Mouse (Mus musculus): Measurements from ENCODE around the gene Rplp1.

- TF ChIP-seq POLR2A (IDR thresholded peaks at IDR 0.05; ENCODE audit: insufficient read depth, low read depth, low read length) (peak; percentile 98), CTCF (IDR thresholded peaks at IDR 0.05) (no peak), EP300 (IDR thresholded peaks at IDR 0.05; ENCODE audit: insufficient read depth, low read depth, low read length) (0 out of 2 replicates have a peak, but pooled peaks have one; percentile 49)
Observed at GRCm38 (mm10) chr9:61914203-61914916, at the start of gene Rplp1.
